Mouse (Mus musculus) stomach, postnatal 0 days (tissue): ENCODE measurements around the gene Etfa. TPM values are rescaled to one million over a fixed set of nuclear protein-coding genes. Genes with fewer than 3 reads are reported as not detected.

Experiments used
- ATAC-seq: fragments of 200-750 bp; cut with Nextera tagmentation; 2 replicates; pipeline ENCODE4 v1.8.0; 2017; ENCODE audit not compliant: low FRiP score, low TSS enrichment
- DNase-seq: peaks from one replicate; pipeline ENCODE4 v3.0.0-alpha.2; 2016; ENCODE audit warnings: low spot score
- H3K27ac ChIP-seq: fragments of 300-500 bp; sonication (generic); replicated peaks from 2 replicates; pipeline ENCODE4 v1.5.1; 2014; ENCODE audit warnings: mild to moderate bottlenecking, control low read depth
- H3K27me3 ChIP-seq: fragments of 300-500 bp; sonication (generic); 2 replicates; pipeline ENCODE4 v1.6.1; 2014; ENCODE audit warnings: low read length; ENCODE audit not compliant: control insufficient read depth, insufficient read depth
- H3K36me3 ChIP-seq: fragments of 300-500 bp; sonication (generic); 2 replicates; pipeline ENCODE4 v1.6.1; 2014; ENCODE audit warnings: low read length, mixed read lengths; ENCODE audit not compliant: control insufficient read depth, insufficient read depth
- H3K4me1 ChIP-seq: fragments of 300-500 bp; sonication (generic); replicated peaks from 2 replicates; pipeline ENCODE4 v1.6.1; 2014; ENCODE audit warnings: antibody characterized with exemption; ENCODE audit not compliant: control insufficient read depth, insufficient read depth
- H3K4me2 ChIP-seq: fragments of 300-500 bp; sonication (generic); replicated peaks from 2 replicates; pipeline ENCODE4 v1.6.1; 2014; ENCODE audit warnings: low read depth, mild to moderate bottlenecking, control low read depth, moderate library complexity
- H3K4me3 ChIP-seq: fragments of 300-500 bp; sonication (generic); 2 replicates; pipeline ENCODE4 v1.5.1; 2014; ENCODE audit warnings: low read depth, low read length, control low read depth
- H3K9ac ChIP-seq: fragments of 300-500 bp; sonication (generic); 2 replicates; pipeline ENCODE4 v1.6.1; 2014; ENCODE audit warnings: mild to moderate bottlenecking, low read length, control low read depth, mixed read lengths
- H3K9me3 ChIP-seq: fragments of 300-500 bp; sonication (generic); 2 replicates; pipeline ENCODE4 v1.6.1; 2016; ENCODE audit warnings: low read length; ENCODE audit not compliant: control insufficient read depth
- CTCF ChIP-seq: IDR thresholded peaks from 2 replicates; pipeline ENCODE4 v1.5.1; 2016; ENCODE audit warnings: antibody characterized with exemption, low read depth, mild to moderate bottlenecking, moderate library complexity
- EP300 ChIP-seq: optimal IDR thresholded peaks from 2 replicates; pipeline ENCODE3; 2016; ENCODE audit warnings: antibody characterized with exemption
- WGBS: fragments of 180-500 bp; shearing (Covaris S2); extraction: QIAGEN DNeasy Blood & Tissue Kit; methylation state at CpG from one replicate; pipeline ENCODE4 v1.1.7; 2014; 5-methylcytosine and 5-hydroxymethylcytosine counted together
- polyA plus RNA-seq: library from polyadenylated mRNA; unstranded; fragments of >200 nt; fragmentation: Nextera tagmentation; extraction: Ambion mirVana; gene quantifications from 2 replicates; pipeline ENCODE4 v1.2.1, GENCODE M21; 2015

The Etfa gene
- polyA plus RNA-seq, 1 experiment from 2014 or later = 337 TPM

DNA sequence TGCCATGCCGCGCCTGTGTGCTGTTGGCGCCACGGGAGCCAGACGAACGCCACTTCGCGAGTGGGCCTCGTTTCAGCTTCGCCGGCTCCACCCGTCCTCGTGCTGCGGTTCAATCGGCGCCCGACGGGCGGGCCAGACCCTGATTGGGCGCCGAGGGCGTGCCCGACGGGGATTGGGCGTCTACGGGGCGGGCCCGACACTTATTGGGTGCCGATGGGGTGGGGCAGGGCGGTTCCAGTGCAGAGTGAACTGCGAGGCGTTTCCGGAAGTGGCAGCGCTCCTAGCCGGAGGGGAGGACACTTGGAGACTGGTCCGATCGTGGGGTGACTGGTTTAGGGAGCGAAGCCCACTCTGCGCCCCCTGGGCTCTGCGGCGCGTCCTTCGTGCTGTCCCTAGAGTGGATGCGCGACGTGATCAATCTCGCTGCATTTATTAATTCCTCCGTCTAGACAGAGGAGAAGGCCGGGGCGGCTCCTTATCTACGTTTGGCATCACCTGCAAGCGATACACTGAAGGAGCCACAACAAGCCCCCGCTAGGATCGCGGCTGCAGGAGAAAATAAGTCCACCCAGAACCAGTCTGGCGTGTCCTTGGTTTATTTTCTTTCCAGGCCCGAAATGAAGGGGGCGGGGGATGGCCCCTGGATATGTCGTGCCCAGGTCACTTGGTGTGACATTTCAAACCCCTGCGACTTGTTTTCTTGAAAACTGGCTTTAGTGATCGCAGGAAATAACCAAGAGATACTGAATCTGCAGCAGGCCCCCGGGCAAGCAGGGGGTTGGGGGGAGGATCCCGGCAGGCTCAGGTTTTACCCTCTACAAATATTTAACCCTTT lies 34.4 kb upstream of the Etfa start:
- H3K9ac ChIP-seq = no peak overlapping the region
- peak overlapping the region; percentile 31 for H3K4me2 ChIP-seq
- no peak overlapping the region for H3K27ac ChIP-seq
- ATAC-seq (peak; percentile 87), DNase-seq (peak; percentile 82)
- H3K36me3 ChIP-seq = no peaks in the 10 kb centered on the region
- 23% methylated on average over 63 of the region's 63 CpGs for WGBS
- no peak for TF ChIP-seq CTCF
- TF ChIP-seq EP300 = no peak
- H3K4me3 ChIP-seq = peak overlapping the region; percentile 27; the same call in 1 of the 2 replicates
- no peaks in the 10 kb centered on the region; the same call in 1 of the 2 replicates for H3K27me3 ChIP-seq
- H3K4me1 ChIP-seq = peaks cover 3% of the 10 kb centered on the region; the same call in 1 of the 2 replicates
- H3K9me3 ChIP-seq = no peaks in the 10 kb centered on the region

DNA sequence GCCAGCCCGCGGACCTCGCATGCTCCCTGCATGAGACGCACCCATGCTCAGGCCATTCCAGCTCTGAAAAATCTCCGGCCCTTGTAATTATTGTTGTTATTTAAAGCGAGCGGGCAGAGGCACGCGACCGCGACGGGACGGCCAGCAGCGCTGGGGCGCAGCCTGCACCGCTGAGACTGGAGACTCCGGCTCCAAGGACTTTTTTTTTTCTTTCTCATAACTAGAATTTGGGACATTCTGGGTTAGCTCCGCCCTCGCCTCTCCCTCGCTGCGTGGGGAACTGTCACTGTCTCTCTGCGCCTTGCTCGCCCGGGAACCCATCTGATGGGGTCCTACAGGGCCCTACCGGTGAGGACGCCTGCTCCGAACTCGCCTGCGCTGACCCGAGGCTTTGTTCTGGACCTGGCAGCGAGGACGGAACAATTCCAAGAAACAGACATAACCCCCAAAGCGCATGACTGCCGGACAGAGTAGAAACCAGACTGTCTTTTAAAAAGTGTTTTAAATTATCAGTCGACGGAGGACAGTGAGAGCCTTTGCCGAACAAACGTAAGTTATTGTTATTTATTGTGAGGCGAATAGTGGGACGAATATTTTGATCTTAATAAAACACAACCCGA lies 33.6 kb upstream of the Etfa start:
- no peaks in the 10 kb centered on the region for H3K36me3 ChIP-seq
- ATAC-seq (no peak), DNase-seq (no peak)
- peak overlapping the region; percentile 27 for H3K4me3 ChIP-seq
- no peaks in the 10 kb centered on the region; the same call in 1 of the 2 replicates for H3K27me3 ChIP-seq
- 34% methylated on average over 41 of the region's 41 CpGs for WGBS
- peak overlapping the region; percentile 74 for H3K4me2 ChIP-seq
- peaks cover 3% of the 10 kb centered on the region; the same call in 1 of the 2 replicates for H3K4me1 ChIP-seq
- H3K27ac ChIP-seq = no peak overlapping the region
- no peaks in the 10 kb centered on the region for H3K9me3 ChIP-seq
- no peak overlapping the region for H3K9ac ChIP-seq
- TF ChIP-seq CTCF = no peak
- TF ChIP-seq EP300 = no peak

DNA sequence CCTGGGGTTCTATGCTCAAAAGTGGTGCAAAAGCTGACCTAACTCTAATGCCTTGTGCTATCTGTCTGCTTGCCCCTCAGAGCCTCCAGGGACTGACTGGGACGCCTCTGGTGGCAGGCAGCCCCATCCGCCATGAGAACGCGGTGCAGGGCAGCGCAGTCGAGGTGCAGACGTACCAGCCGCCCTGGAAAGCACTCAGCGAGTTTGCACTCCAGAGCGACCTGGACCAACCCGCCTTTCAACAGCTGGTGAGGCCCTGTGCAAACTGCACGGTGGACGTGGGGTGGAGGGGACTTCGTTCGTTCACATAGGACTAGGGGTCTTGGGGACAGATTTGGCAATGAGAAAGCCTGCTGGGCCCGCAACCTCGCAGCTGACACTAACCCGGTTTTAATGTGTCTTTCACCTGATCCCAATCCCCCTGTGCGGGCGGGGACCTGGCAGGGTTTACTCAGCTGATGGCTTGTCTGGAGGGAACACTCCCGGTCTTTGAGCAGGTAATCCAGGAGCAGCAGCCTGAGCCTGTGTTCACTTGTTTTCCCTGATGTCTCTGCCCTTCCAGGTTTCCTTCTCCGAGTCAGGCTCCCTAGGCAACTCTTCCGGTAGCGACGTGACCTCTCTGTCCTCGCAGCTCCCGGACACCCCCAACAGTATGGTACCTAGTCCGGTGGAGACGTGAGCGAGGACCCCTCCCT lies 33.0 kb upstream of the Etfa start:
- H3K4me2 ChIP-seq = peak overlapping the region; percentile 74
- 0 out of 2 replicates have a peak overlapping the region, but pooled peaks have one; percentile 8 for H3K9ac ChIP-seq
- H3K4me3 ChIP-seq = peak overlapping the region; percentile 27
- no peak for TF ChIP-seq CTCF
- TF ChIP-seq EP300 = no peak
- DNase-seq (peak; percentile 58), ATAC-seq (no peak)
- peaks cover 3% of the 10 kb centered on the region; the same call in 1 of the 2 replicates for H3K4me1 ChIP-seq
- no peaks in the 10 kb centered on the region; the same call in 1 of the 2 replicates for H3K27me3 ChIP-seq
- no peak overlapping the region for H3K27ac ChIP-seq
- no peaks in the 10 kb centered on the region for H3K36me3 ChIP-seq
- no peaks in the 10 kb centered on the region for H3K9me3 ChIP-seq
- WGBS = 25% methylated on average over 30 of the region's 30 CpGs

- Histone ChIP-seq H3K4me2 (peak overlapping the region; percentile 74), H3K9me3 (no peaks in the 10 kb centered on the region), H3K27me3 (peaks cover 3% of the 10 kb centered on the region; the same call in 1 of the 2 replicates), H3K9ac (peak overlapping the region; percentile 18; the same call in 1 of the 2 replicates), H3K4me1 (peaks cover 3% of the 10 kb centered on the region; the same call in 1 of the 2 replicates), H3K27ac (no peak overlapping the region), H3K4me3 (peak overlapping the region; percentile 27), H3K36me3 (no peaks in the 10 kb centered on the region)
- DNase-seq (peak; percentile 46), ATAC-seq (no peak)
- TF ChIP-seq CTCF (no peak), EP300 (no peak)
- WGBS = 20% methylated on average over 46 of the region's 46 CpGs
Measured at GRCm38 (mm10) chr9:55543703-55544401, 31.8 kb upstream of the Etfa start.

- 42% methylated on average over 8 of the region's 8 CpGs for WGBS
- peaks cover 3% of the 10 kb centered on the region; the same call in 1 of the 2 replicates for H3K27me3 ChIP-seq
Measured at GRCm38 (mm10) chr9:55543336-55543702, 31.3 kb upstream of the Etfa start.

More at GRCm38 (mm10) chr9:55543336-55543702, 31.3 kb upstream of the Etfa start:
- peak overlapping the region; percentile 18; the same call in 1 of the 2 replicates for H3K9ac ChIP-seq
- H3K9me3 ChIP-seq = no peaks in the 10 kb centered on the region
- H3K4me3 ChIP-seq = peak overlapping the region; percentile 27; the same call in 1 of the 2 replicates
- H3K36me3 ChIP-seq = no peaks in the 10 kb centered on the region
- TF ChIP-seq EP300 = no peak
- no peak for TF ChIP-seq CTCF
- DNase-seq (no peak), ATAC-seq (no peak)
- no peak overlapping the region for H3K27ac ChIP-seq
- peak overlapping the region; percentile 74 for H3K4me2 ChIP-seq
- H3K4me1 ChIP-seq = peaks cover 3% of the 10 kb centered on the region; the same call in 1 of the 2 replicates
